ENCODE assay signal across 21 mouse cellular contexts in genomic region chr14:10129088-10129487, GRCm38 (mm10).
"Had no signal": no experiment of that assay in that cellular context is flagged by ENCODE, and none has a peak within 500 bp of the region (broad histone marks: within the 10 kb centered on the region; RNA-seq: fewer than 3 reads in every experiment).

No protein-coding gene starts in this region.

- H3K4me2 ChIP-seq: limb, embryonic 13.5 days; liver, embryonic 12.5 days; liver, embryonic 15.5 days; lung, embryonic 15.5 days; midbrain, embryonic 11.5 days; neural tube, embryonic 12.5 days; neural tube, embryonic 15.5 days had no signal

- H3K36me3 ChIP-seq: limb, embryonic 10.5 days; limb, embryonic 13.5 days; liver, embryonic 12.5 days; liver, embryonic 15.5 days; lung, embryonic 15.5 days; neural tube, embryonic 12.5 days; neural tube, embryonic 15.5 days had no signal

- H3K4me1 ChIP-seq: limb, embryonic 10.5 days; limb, embryonic 13.5 days; liver, embryonic 12.5 days; liver, embryonic 15.5 days; lung, embryonic 15.5 days; neural tube, embryonic 12.5 days; neural tube, embryonic 15.5 days had no signal

- H3K27ac ChIP-seq: limb, embryonic 10.5 days; limb, embryonic 13.5 days; liver, embryonic 12.5 days; liver, embryonic 15.5 days; lung, embryonic 15.5 days; neural tube, embryonic 12.5 days; neural tube, embryonic 15.5 days had no signal

- DNase-seq: kidney, adult 18-20 months; kidney, adult 9 months; kidney, postnatal 14 days; kidney, postnatal 4 days; liver; lung, adult 18-20 months; lung, postnatal 14 days; lung, postnatal 4 days; midbrain, embryonic 14.5 days; right cerebral cortex, adult 18-20 months; right cerebral cortex, postnatal 14 days; right cerebral cortex, postnatal 4 days; thymus, postnatal 25 days had no signal

- H3K4me3 ChIP-seq: limb, embryonic 10.5 days; limb, embryonic 13.5 days; liver, embryonic 12.5 days; liver, embryonic 15.5 days; lung, embryonic 15.5 days; neural tube, embryonic 12.5 days; neural tube, embryonic 15.5 days had no signal

- H3K9me3 ChIP-seq: limb, embryonic 10.5 days; limb, embryonic 13.5 days; liver, embryonic 12.5 days; liver, embryonic 15.5 days; lung, embryonic 15.5 days; neural tube, embryonic 12.5 days; neural tube, embryonic 15.5 days had no signal

- H3K27me3 ChIP-seq: limb, embryonic 13.5 days; liver, embryonic 12.5 days; liver, embryonic 15.5 days; lung, embryonic 15.5 days; neural tube, embryonic 12.5 days; neural tube, embryonic 15.5 days had no signal

- H3K9ac ChIP-seq: limb, embryonic 13.5 days; liver, embryonic 12.5 days; liver, embryonic 15.5 days; lung, embryonic 15.5 days; neural tube, embryonic 12.5 days; neural tube, embryonic 15.5 days had no signal

- ATAC-seq: liver, embryonic 12.5 days had no signal
